Mouse (Mus musculus): ENCODE data around the gene Omt2a.
A peak's percentile ranks its signal among the peaks of the same experiment; 100 is the strongest.
"Not testable (repeated sequence)": the region's sequence is repeated elsewhere in the genome, so short reads cannot be mapped to it uniquely, and the experiment has no call there.

Omt2a gene

GRCm38 (mm10) chr9:78299143-78299542 lies 15.5 kb downstream of the Omt2a start:
- DNase-seq (ENCODE audit: extremely low spot score, low read depth, low spot score): not testable (repeated sequence)

- DNase-seq (ENCODE audit: extremely low spot score, low read depth, low spot score): no peak
Measured at GRCm38 (mm10) chr9:78298232-78298631, 16.4 kb downstream of the Omt2a start.

- peak; percentile 30 for DNase-seq (ENCODE audit: extremely low spot score, low read depth, low spot score)
Measured at GRCm38 (mm10) chr9:78296089-78296488, 18.5 kb downstream of the Omt2a start.

GRCm38 (mm10) chr9:78294781-78295180 lies 19.8 kb downstream of the Omt2a start:
- not testable (repeated sequence) for DNase-seq (ENCODE audit: extremely low spot score, low read depth, low spot score)

GRCm38 (mm10) chr9:78293683-78294082 lies 20.9 kb downstream of the Omt2a start:
- not testable (repeated sequence) for DNase-seq (ENCODE audit: extremely low spot score, low read depth, low spot score)

GRCm38 (mm10) chr9:78292462-78292861 lies 22.1 kb downstream of the Omt2a start:
- not testable (repeated sequence) for DNase-seq (ENCODE audit: extremely low spot score, low read depth, low spot score)

- not testable (repeated sequence) for DNase-seq (ENCODE audit: extremely low spot score, low read depth, low spot score)
Measured at GRCm38 (mm10) chr9:78289723-78290122, 24.9 kb downstream of the Omt2a start, which contains the start of gene Gm10639. Gm10639 (plus strand) TSS chr9:78289923.

- not testable (repeated sequence) for DNase-seq (ENCODE audit: extremely low spot score, low read depth, low spot score)
Measured at GRCm38 (mm10) chr9:78289063-78289462, 25.5 kb downstream of the Omt2a start.

- not testable (repeated sequence) for DNase-seq (ENCODE audit: extremely low spot score, low read depth, low spot score)
Measured at GRCm38 (mm10) chr9:78282002-78282711, 32.4 kb downstream of the Omt2a start.

- not testable (repeated sequence) for DNase-seq (ENCODE audit: extremely low spot score, low read depth, low spot score)
Measured at GRCm38 (mm10) chr9:78270945-78271344, 43.7 kb downstream of the Omt2a start.
